Mouse (Mus musculus) limb, embryonic 10.5 days (tissue): Measurements from ENCODE around the gene Cenpb. TPM values are rescaled to one million over a fixed set of nuclear protein-coding genes. Genes with fewer than 3 reads are reported as not detected.

ENCODE experiments used
- DNase-seq: peaks from one replicate; pipeline ENCODE4 v3.0.0-alpha.2; 2017; ENCODE audit warnings: low spot score
- H3K27ac ChIP-seq: fragments of 300-500 bp; sonication (generic); 2 replicates; pipeline ENCODE4 v1.5.1; 2016; ENCODE audit warnings: mild to moderate bottlenecking
- H3K27me3 ChIP-seq: fragments of 300-500 bp; sonication (generic); 2 replicates; pipeline ENCODE4 v1.6.1; 2016; ENCODE audit warnings: low read depth, mild to moderate bottlenecking; ENCODE audit not compliant: poor library complexity, severe bottlenecking
- H3K36me3 ChIP-seq: fragments of 300-500 bp; sonication (generic); 2 replicates; pipeline ENCODE4 v1.6.1; 2016; ENCODE audit warnings: mild to moderate bottlenecking, moderate library complexity
- H3K4me1 ChIP-seq: fragments of 300-500 bp; sonication (generic); 2 replicates; pipeline ENCODE4 v1.6.1; 2016
- H3K4me3 ChIP-seq: fragments of 300-500 bp; sonication (generic); 2 replicates; pipeline ENCODE4 v1.5.1; 2016; ENCODE audit warnings: mild to moderate bottlenecking, moderate library complexity
- H3K9me3 ChIP-seq: fragments of 300-500 bp; sonication (generic); replicated peaks from 2 replicates; pipeline ENCODE4 v1.6.1; 2016; ENCODE audit warnings: mild to moderate bottlenecking
- WGBS: fragments of 180-500 bp; shearing (Covaris S2); methylation state at CpG from one replicate; pipeline ENCODE4 v1.1.7; 2016; 5-methylcytosine and 5-hydroxymethylcytosine counted together
- polyA plus RNA-seq: library from polyadenylated mRNA; unstranded; fragments of >200 nt; fragmentation: Nextera tagmentation; extraction: Ambion mirVana; gene quantifications from 2 replicates; pipeline ENCODE4 v1.2.1, GENCODE M21; 2016

The Cenpb gene
- polyA plus RNA-seq, 1 experiment from 2014 or later = 8.9 TPM

DNA sequence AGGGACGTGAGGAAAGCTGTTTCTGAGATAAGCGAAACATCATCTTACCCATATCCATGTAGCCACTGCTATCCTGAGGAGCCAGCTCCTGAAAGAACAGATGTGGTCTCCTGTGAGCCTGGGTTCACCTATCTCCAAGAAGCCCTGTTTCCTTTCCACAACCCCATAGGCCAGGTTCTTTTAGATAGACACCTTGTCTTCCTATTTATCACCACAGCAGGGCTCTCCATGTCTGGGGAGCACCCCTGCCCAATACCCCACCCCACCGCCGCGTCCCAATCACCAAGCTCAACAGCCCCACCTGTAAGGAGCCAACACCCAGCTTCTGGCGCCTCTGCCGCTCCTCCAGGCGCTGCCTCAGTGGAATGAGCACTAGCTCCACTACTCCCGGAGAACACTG lies 7.5 kb downstream of the Cenpb start:
- DNase-seq = no peak
- Histone ChIP-seq H3K9me3 (no peaks in the 10 kb centered on the region), H3K36me3 (peaks cover 18% of the 10 kb centered on the region), H3K27me3 (peaks cover 62% of the 10 kb centered on the region), H3K27ac (no peak overlapping the region), H3K4me1 (peaks cover 31% of the 10 kb centered on the region), H3K4me3 (no peak overlapping the region)
- WGBS = 30% methylated on average over 9 of the region's 9 CpGs

DNA sequence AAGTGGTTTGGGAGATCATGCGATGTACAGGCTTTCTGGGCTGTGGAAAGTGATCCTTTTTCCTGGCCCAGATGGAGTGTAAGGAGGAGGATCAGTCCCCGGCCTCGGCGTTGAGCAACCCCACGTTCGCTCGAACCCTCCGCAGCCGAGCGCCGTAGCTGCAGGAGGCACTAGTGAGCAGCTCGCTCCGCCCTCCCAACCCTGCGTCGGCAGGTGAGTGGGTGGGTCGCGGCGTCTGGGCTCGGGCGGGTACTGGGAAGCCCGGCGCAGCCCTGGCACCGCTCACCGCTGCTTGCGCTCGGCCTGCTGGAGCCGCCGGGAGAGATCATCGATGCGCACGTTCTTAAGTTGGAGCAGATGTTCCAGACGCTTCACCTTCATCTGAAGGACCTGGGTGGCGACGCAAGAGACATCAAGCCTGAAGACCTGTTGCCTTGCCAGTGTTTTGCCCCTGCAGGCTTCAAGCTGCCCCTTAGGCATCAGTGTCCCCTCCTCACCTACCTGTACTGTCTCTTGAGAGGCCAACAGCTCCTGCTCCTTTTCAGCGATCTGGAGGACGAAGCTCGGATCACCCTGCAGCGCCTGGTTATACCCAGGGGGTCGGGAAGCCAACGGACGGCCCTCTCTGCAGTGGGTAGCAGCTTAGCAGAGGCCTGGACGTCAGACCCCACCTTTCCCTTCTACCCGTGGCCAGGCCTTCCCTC lies 8.3 kb downstream of the Cenpb start:
- Histone ChIP-seq H3K4me3 (peak overlapping the region; percentile 41), H3K4me1 (peaks cover 23% of the 10 kb centered on the region), H3K27me3 (peaks cover 62% of the 10 kb centered on the region)

DNA sequence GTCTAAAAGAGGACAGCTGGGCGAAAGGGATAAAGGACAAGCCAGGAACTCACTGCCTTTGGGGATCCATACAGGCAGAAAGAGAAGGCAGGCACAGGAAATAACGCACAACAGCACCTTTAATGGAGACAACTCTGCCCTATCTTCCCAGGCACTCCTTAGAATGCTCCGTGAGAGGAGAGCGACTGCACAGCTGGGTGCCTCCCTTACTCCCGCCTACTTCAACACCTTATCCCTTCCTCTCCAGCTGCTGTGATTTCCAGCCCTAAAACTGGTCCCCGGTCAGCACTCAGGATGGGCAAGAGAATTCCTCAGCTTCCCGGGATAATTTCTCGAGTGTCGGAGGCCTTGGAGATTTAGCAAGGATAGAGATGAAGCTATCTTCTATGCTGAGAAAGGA lies 8.9 kb downstream of the Cenpb start:
- Histone ChIP-seq H3K4me1 (peaks cover 19% of the 10 kb centered on the region), H3K27ac (no peak overlapping the region), H3K27me3 (peaks cover 62% of the 10 kb centered on the region), H3K9me3 (no peaks in the 10 kb centered on the region), H3K4me3 (peak overlapping the region; percentile 41), H3K36me3 (peaks cover 4% of the 10 kb centered on the region)
- DNase-seq = no peak
- 9% methylated on average over 9 of the region's 9 CpGs for WGBS

More for the DNA sequence above, 8.3 kb downstream of the Cenpb start:
- peaks cover 10% of the 10 kb centered on the region for H3K36me3 ChIP-seq
- H3K9me3 ChIP-seq = no peaks in the 10 kb centered on the region
- WGBS = 2% methylated on average over 43 of the region's 43 CpGs
- no peak overlapping the region for H3K27ac ChIP-seq
- DNase-seq = peak; percentile 55

DNA sequence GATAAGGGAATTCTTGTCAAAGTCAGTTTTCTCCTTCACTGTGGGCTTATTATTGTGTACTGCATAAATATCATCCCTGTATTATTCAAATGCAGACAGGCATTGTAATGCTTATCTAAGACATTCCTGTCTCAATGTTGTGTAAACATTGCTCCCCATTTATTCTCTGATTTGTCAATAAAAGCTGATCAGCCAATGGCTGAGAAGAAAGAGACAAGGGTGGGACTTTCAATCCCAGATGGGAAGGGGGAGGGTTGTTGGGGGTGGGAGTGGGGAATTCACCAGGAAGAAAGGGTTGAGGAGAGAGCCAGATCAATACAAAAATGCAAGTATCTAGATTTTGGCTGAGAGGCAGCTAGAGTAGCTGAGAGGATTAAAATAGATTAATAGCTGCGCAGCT lies 11.0 kb downstream of the Cenpb start:
- peaks cover 56% of the 10 kb centered on the region for H3K27me3 ChIP-seq

DNA sequence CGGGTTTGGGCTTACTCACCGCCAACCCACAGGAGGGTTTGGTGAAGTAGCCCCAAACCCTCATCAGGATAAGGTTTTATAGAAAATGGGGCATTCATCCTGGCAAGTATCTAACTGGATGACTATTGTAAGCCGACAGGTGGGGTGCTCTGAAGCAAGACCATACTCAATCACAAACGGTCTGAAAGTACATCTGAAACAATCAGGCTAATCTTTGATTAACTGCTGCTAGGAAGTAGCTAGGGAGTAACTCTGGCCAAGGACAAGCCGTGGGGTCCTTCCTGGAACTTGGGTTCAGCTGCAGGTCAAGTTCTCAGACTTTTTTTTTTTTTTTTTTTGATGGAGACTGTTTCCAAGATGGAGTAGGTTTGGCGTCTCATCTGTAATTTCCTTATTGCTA lies 11.9 kb downstream of the Cenpb start:
- Histone ChIP-seq H3K36me3 (no peaks in the 10 kb centered on the region), H3K4me1 (peaks cover 14% of the 10 kb centered on the region), H3K27me3 (peaks cover 46% of the 10 kb centered on the region), H3K9me3 (no peaks in the 10 kb centered on the region), H3K4me3 (no peak overlapping the region), H3K27ac (no peak overlapping the region)
- no peak for DNase-seq
- 86% methylated on average over 6 of the region's 6 CpGs for WGBS

More for the DNA sequence above, 11.0 kb downstream of the Cenpb start:
- Histone ChIP-seq H3K4me1 (peaks cover 14% of the 10 kb centered on the region), H3K36me3 (no peaks in the 10 kb centered on the region), H3K27ac (no peak overlapping the region), H3K4me3 (no peak overlapping the region), H3K9me3 (no peaks in the 10 kb centered on the region)
- no peak for DNase-seq
- WGBS = 76% methylated on average over 1 of the region's 1 CpGs

DNA sequence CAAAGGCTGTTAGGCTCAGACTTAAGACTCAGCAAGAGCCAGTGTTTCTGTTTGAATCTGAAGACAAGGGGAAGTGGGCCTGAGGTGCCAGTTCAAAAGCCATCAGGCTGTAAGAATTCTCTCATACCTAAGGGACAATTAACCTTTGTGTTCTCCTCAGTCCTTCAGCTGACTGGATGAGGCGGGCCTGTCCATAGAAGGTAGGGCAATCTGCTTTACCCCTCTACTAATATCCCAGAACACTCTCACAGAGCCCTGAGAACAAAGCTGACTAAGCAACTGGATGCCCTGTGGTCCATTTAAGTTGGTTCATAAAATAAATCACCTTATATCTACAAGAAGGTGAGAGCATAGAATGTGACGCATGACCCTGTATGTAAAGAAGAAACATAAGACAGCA lies 13.7 kb downstream of the Cenpb start:
- no peak for DNase-seq
- Histone ChIP-seq H3K9me3 (no peaks in the 10 kb centered on the region), H3K4me1 (peaks cover 5% of the 10 kb centered on the region), H3K27ac (no peak overlapping the region), H3K4me3 (no peak overlapping the region), H3K36me3 (no peaks in the 10 kb centered on the region), H3K27me3 (peaks cover 28% of the 10 kb centered on the region)
- 87% methylated on average over 2 of the region's 2 CpGs for WGBS

DNA sequence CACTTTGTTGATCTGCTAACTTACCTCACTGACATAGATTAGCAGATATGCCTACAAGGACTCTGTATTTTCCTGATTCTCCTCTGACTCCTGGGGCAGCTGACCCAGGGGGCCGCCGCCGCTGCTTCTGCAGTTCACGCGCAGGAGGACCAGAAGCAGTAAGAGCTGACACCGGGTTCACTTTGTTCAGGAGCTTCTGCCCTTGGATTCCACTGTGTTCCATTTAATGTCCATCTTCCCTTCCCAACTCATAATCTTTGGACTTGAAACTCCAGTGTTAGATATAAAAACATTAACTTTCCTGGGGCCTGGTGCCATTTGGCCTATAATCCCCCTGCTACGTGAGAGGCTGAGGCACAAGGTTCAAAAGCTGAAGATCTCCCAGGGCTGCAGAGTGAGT lies 15.9 kb downstream of the Cenpb start:
- no peak for DNase-seq
- 68% methylated on average over 7 of the region's 7 CpGs for WGBS
- Histone ChIP-seq H3K4me1 (peaks cover 11% of the 10 kb centered on the region), H3K4me3 (no peak overlapping the region), H3K27me3 (peaks cover 6% of the 10 kb centered on the region), H3K36me3 (no peaks in the 10 kb centered on the region), H3K27ac (no peak overlapping the region), H3K9me3 (no peaks in the 10 kb centered on the region)

DNA sequence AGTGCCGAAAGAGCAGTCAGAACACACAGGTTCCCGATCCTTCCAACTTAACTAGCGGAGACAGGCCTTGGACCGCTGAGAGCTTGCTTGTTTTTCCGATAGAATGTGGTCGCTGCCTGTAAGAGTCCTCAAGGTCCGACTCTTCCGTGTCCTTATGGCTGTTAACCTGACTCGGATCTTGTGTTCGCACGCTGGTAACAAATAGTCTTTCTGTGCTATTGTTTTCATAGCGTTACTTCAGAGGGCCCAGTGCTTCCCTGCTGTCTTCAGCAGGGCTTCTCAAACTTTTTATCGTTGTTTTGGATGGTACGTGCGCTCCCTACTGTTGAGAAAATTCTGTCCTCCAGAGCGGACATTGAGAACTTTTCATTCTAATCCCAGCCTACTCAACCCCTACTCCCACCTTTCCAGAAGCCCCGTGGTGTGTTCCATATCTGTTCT lies 19.2 kb downstream of the Cenpb start:
- H3K27ac ChIP-seq = peak overlapping the region; percentile 94
- H3K27me3 ChIP-seq = no peaks in the 10 kb centered on the region
- no peak for DNase-seq
- no peaks in the 10 kb centered on the region for H3K9me3 ChIP-seq
- no peaks in the 10 kb centered on the region for H3K36me3 ChIP-seq
- 1% methylated on average over 17 of the region's 17 CpGs for WGBS
- peaks cover 28% of the 10 kb centered on the region for H3K4me1 ChIP-seq
- H3K4me3 ChIP-seq = peak overlapping the region; percentile 82

DNA sequence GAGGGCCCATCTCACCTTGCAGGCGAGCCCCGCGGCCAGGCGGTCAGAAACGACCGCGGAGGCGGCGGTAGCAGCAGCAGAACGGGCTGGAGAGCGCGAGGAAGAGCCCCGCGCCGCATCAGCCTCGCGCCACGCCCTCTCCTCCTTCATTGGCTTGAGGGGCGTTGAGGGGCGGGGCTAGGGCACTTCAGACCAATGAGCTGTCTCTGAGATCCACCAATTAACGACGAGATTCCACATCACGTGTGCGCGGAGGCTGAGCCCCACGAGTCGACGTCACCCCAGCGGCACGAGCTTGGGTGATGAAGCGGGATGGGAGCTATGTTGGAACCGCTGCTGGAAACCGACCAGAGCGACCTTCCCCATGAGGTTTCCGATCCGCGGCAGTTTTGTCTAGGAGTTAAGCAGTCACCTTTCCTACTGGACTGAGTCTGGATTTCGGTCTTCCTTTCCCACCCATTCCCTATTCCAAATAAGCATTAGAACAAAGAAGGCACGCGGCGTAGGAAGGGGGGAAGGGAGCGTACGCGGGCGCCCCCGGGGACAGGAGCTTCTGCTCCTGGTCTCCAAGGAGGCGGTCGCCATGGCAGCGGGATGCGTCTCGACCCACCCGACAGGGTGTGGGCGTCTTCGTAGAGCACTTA lies 19.8 kb downstream of the Cenpb start, which contains the start of gene 1700037H04Rik:
Gene 1700037H04Rik (minus strand): TSS at position 144 of the 644 bp plus-strand sequence.
- WGBS = under 1% methylated on average over 54 of the region's 54 CpGs
- peak; percentile 95 for DNase-seq

DNA sequence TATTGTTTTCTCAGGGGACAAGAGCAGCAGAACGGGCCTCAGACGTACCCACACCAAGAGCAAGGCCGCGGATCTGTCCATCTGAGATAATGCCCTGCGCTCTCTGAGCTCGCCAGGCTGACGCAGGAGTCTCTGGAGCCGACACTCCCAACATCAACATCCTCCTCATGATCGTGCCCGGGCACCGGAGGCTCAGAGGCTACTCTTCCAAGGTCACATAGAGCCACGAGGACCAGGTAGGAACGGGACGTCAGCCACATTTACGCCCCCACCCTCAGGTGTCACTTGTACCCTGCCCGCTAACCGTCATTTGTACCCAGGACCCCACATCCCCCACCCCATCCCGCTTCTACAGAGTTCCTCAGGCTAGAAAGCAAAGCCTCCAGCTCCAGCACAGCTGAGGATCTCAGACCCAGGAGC lies 20.4 kb downstream of the Cenpb start:
- DNase-seq = no peak
- H3K27ac ChIP-seq = peak overlapping the region; percentile 94
- no peaks in the 10 kb centered on the region for H3K27me3 ChIP-seq
- peaks cover 12% of the 10 kb centered on the region for H3K36me3 ChIP-seq
- peaks cover 28% of the 10 kb centered on the region for H3K4me1 ChIP-seq
- under 1% methylated on average over 18 of the region's 18 CpGs for WGBS
- H3K9me3 ChIP-seq = no peaks in the 10 kb centered on the region
- H3K4me3 ChIP-seq = peak overlapping the region; percentile 82

More for the DNA sequence above, 19.8 kb downstream of the Cenpb start, which contains the start of gene 1700037H04Rik:
- H3K27ac ChIP-seq = peak within 1 kb of the TSS; percentile 94
- no peaks in the 10 kb centered on the region for H3K9me3 ChIP-seq
- H3K27me3 ChIP-seq = no peaks in the 10 kb centered on the region
- H3K36me3 ChIP-seq = peaks cover 6% of the 10 kb centered on the region
- H3K4me3 ChIP-seq = peak within 1 kb of the TSS; percentile 82
- H3K4me1 ChIP-seq = peaks cover 28% of the 10 kb centered on the region

DNA sequence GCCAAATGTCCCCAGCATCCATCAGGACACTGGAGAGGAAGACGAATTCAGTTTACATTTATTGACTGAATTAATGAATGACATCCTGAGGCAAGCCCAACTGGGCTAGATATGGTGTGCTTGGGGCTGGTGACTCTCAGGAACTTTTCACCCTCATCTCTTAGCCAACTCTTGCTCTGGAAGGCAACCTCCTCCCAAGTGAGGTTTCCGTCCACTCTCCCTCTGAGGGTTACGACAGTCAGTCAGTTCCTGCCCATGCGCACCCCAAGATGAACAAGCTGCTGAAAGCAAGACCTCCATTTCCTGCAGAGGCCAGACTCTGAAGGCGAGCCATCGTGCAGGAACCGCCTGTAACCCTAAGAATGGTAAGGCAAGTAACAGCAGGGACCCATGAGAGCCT lies 22.9 kb downstream of the Cenpb start:
- H3K4me1 ChIP-seq = peaks cover 28% of the 10 kb centered on the region
- H3K27ac ChIP-seq = no peak overlapping the region
- WGBS = 94% methylated on average over 7 of the region's 7 CpGs
- DNase-seq = no peak
- no peaks in the 10 kb centered on the region for H3K9me3 ChIP-seq
- no peaks in the 10 kb centered on the region for H3K27me3 ChIP-seq
- H3K4me3 ChIP-seq = no peak overlapping the region
- H3K36me3 ChIP-seq = peaks cover 34% of the 10 kb centered on the region

DNA sequence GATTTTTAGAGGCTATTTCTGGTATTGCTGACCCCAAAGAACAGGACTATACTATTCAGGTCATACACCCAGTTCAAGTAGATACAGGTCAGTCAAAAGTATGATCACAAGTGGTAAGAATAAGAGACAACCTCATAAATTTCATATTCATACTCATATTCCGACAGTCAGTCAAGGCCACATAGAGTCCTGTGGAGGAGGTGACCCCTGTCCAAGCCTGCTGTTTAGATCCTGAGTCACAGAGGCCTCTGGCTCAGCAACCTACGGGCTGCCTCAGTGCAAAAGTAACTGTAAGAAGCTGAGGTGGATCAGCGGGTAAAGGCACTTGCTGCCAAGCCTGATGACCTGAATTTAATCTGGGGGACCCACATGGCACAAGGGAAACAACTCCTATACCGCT lies 25.8 kb downstream of the Cenpb start:
- DNase-seq = no peak
- H3K36me3 ChIP-seq = peaks cover 63% of the 10 kb centered on the region
- H3K27ac ChIP-seq = no peak overlapping the region
- H3K4me1 ChIP-seq = peaks cover 19% of the 10 kb centered on the region
- 95% methylated on average over 4 of the region's 4 CpGs for WGBS
- H3K27me3 ChIP-seq = no peaks in the 10 kb centered on the region
- H3K9me3 ChIP-seq = no peaks in the 10 kb centered on the region
- no peak overlapping the region for H3K4me3 ChIP-seq

DNA sequence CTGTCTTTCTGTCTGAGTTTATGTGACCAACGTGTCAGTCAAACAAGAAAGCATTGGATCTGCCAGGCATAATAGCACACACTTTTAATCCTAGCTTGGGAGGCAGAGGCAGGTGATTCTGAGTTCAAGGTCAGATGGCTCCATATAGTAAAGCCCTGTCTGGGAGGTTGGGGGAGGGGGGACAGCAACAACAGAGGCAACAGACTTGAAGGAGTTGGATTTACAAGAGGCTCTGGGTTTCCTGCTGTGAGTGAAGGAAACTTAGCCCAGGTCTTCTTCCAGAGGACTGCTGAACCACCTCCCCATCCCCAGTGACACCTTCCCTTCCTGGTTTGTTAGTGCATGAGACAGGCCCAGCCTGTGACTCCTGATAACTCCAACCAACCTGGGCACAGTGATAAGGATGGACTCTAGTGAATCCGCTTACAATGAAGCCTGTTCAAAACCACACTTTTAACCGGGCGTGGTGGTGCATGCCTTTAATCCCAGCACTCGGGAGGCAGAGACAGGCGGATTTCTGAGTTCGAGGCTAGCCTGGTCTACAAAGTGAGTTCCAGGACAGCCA lies 27.6 kb downstream of the Cenpb start:
- DNase-seq = no peak
- WGBS = 90% methylated on average over 7 of the region's 7 CpGs
- peaks cover 81% of the 10 kb centered on the region for H3K36me3 ChIP-seq
- H3K4me1 ChIP-seq = peaks cover under 1% of the 10 kb centered on the region; the same call in 1 of the 2 replicates
- no peaks in the 10 kb centered on the region for H3K9me3 ChIP-seq
- no peak overlapping the region for H3K27ac ChIP-seq
- H3K4me3 ChIP-seq = no peak overlapping the region
- H3K27me3 ChIP-seq = no peaks in the 10 kb centered on the region
